Mouse (Mus musculus) lung, postnatal 0 days (tissue): ENCODE results near the gene Slc45a3.

ENCODE experiments used
- CTCF ChIP-seq: IDR thresholded peaks from 2 replicates; pipeline ENCODE4 v1.5.1; 2016; ENCODE audit warnings: antibody characterized with exemption, mild to moderate bottlenecking
- EP300 ChIP-seq: IDR thresholded peaks from 2 replicates; pipeline ENCODE4 v1.6.1; 2016; ENCODE audit warnings: antibody characterized with exemption, mild to moderate bottlenecking, control low read depth

DNA sequence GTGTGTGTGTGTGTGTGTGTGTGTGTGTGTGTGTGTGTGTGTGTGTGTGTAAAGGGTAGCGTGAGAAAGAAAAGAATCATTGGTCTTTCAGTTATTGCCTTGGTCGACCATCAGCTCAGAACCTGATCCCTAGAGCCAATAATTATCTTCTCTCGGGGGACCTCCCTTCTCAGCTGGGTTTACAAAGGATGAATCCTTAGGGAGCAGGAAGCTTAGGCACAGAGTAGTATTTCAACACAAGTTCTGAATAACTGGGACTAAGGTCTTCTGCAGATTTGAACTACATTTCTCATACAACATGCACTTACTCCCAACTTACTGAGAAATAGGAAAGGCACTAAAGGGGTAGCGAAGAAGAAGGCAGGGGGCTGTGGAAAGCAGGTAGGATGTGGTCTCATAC, 26.7 kb downstream of the Slc45a3 start:
- TF ChIP-seq CTCF (no peak), EP300 (no peak)
